Mouse (Mus musculus): ENCODE measurements around the gene 1700020L24Rik. TPM values are rescaled to one million over a fixed set of nuclear protein-coding genes. Genes with fewer than 3 reads are reported as not detected.
A peak's percentile ranks its signal among the peaks of the same experiment; 100 is the strongest.

1700020L24Rik gene
- polyA plus RNA-seq, 1 experiment, result 0.75 TPM

DNA sequence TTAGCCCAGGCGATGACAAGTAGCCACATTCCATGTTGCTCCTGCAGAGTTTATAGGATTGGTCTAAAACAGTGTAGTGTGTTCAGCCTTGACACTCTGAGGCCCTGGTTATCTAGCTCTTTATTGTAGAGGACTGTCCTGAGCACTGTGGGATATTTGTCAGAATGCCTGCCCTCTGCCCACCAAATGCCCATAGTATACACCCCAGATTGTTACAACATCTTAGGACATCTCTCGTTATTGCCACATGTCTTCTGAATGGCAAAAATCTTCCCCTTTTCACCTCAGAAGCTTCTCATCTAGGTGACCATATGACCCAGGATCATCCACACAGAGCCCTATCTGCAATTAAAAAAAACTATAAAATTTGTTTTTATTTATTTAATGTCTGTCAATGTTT lies 4.9 kb upstream of the 1700020L24Rik start:
- H3K4me1 ChIP-seq (ENCODE audit: control insufficient read depth, insufficient read depth, low read length), result no peaks in the 10 kb centered on the region
- TF ChIP-seq POLR2A (IDR thresholded peaks at IDR 0.05; ENCODE audit: extremely low read depth, insufficient read depth, low read length), result no peak
- TF ChIP-seq CTCF (IDR thresholded peaks at IDR 0.05; ENCODE audit: extremely low read depth, insufficient read depth, low read length), result no peak
- H3K4me3 ChIP-seq (ENCODE audit: insufficient read depth, low read length), result no peak overlapping the region
- H3K27ac ChIP-seq (ENCODE audit: insufficient read depth, low read length), result no peak overlapping the region

DNA sequence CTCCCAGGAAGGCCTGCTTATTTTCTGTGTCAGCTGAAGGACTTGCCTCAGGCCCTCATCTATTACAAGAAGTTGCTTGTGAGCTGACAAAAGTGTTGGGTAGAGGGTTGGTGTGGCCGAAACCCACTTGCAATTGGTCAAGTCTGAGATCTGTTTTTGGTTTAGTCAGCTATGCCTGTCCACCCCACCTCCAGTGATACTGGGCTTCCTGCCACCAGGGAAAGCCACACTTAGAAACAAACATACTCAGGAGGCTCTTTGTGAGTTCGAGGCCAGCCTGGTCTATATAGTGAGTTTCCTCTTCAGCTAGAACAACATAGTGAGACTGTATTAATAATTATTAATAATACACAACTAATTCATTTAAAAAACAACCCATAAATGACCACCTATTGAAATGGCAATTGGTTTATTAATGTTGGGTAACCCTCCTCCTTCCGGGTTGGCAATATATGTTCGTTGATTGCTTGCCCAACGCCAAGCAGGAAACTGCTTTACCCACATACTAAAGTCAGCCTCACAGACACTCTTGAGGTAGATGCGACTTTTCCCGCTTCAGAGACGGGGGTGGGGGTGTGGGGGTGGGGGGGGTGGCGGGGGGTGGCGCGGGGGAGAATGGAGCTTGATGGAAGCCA lies 2.1 kb downstream of the 1700020L24Rik start:
- Histone ChIP-seq H3K27ac (ENCODE audit: insufficient read depth, low read length) (no peak overlapping the region), H3K4me1 (ENCODE audit: control insufficient read depth, insufficient read depth, low read length) (no peaks in the 10 kb centered on the region), H3K4me3 (ENCODE audit: insufficient read depth, low read length) (no peak overlapping the region; the same call in 1 of the 2 replicates)
- TF ChIP-seq POLR2A (IDR thresholded peaks at IDR 0.05; ENCODE audit: extremely low read depth, insufficient read depth, low read length) (no peak), CTCF (IDR thresholded peaks at IDR 0.05; ENCODE audit: extremely low read depth, insufficient read depth, low read length) (no peak)

DNA sequence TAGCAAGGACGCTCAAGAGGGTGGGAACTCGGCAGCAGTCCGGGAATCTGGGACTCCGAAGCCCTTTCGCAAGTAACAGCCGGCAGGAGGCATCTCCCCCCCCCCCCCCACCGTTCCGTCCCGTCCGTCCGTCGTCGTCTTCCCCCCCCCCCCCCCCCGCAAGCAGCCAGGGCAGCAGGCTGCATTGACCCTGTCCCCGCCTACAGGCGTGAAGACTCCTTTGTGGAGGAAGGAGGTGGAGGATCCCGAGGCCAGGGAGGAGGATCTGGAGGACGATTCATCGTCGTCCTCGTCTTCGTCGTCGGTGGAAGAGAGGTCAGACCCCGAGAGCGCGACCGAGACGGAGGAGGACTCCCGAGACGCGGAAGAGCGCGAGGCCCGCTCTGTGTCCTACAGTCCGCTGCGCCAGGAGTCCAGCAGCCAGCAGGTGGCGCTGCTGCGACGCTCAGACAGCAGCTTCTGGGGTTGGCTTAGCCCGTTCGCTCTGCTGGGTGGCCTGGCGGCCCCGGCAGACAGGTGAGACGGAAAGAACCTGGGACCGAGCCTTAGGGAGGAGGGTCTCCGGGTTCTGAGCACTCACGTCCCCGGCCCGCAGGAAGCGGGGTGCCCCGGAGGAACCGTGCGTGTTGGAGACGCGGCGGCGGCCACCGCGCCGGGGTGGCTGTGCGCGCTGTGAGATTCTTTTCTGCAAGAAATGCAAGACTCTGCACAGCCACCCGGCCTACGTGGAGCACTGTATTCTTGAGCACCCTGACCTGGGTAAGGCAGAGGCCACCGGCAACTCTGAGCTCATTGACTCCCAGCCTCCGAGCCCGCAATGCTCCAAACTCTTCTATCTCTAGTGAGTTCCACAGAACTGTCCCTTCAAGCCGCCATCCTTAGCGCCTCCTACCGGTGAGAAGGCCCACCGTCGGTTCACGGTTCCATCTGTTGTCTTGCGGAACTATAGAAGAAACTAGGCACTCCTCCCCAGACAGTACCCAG lies 2.9 kb downstream of the 1700020L24Rik start:
- TF ChIP-seq CTCF (IDR thresholded peaks at IDR 0.05; ENCODE audit: extremely low read depth, insufficient read depth, low read length) (peak; percentile 78), POLR2A (IDR thresholded peaks at IDR 0.05; ENCODE audit: extremely low read depth, insufficient read depth, low read length) (no peak)
- Histone ChIP-seq H3K4me1 (ENCODE audit: control insufficient read depth, insufficient read depth, low read length) (no peaks in the 10 kb centered on the region), H3K27ac (ENCODE audit: insufficient read depth, low read length) (peak overlapping the region; percentile 11; the same call in 1 of the 2 replicates), H3K4me3 (ENCODE audit: insufficient read depth, low read length) (peak overlapping the region; percentile 54)

DNA sequence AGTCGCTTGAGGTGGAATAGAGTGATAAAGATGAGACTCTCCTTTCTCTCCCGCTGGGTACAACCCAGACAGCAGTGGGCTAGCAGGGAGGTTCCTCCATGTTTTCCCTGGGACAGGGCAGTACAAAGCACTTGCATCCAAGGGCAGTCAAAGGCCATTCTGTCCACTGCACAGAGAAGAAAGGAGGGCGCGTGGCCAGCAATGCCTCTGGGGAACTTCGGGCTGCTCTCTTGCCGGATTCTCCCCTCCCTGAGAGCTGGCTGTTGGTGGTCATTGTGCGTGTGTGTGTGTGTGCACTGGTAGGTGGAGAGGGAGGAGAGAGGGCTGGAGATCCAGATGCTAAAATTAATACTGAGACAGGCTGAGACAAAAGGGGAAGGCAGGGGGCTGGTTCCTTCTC lies 3.8 kb downstream of the 1700020L24Rik start:
- peak overlapping the region; percentile 33; the same call in 1 of the 2 replicates for H3K27ac ChIP-seq (ENCODE audit: insufficient read depth, low read length)
- H3K4me1 ChIP-seq (ENCODE audit: control insufficient read depth, insufficient read depth, low read length), result no peaks in the 10 kb centered on the region
- TF ChIP-seq CTCF (IDR thresholded peaks at IDR 0.05; ENCODE audit: extremely low read depth, insufficient read depth, low read length), result no peak
- TF ChIP-seq POLR2A (IDR thresholded peaks at IDR 0.05; ENCODE audit: extremely low read depth, insufficient read depth, low read length), result no peak
- H3K4me3 ChIP-seq (ENCODE audit: insufficient read depth, low read length), result peak overlapping the region; percentile 54

DNA sequence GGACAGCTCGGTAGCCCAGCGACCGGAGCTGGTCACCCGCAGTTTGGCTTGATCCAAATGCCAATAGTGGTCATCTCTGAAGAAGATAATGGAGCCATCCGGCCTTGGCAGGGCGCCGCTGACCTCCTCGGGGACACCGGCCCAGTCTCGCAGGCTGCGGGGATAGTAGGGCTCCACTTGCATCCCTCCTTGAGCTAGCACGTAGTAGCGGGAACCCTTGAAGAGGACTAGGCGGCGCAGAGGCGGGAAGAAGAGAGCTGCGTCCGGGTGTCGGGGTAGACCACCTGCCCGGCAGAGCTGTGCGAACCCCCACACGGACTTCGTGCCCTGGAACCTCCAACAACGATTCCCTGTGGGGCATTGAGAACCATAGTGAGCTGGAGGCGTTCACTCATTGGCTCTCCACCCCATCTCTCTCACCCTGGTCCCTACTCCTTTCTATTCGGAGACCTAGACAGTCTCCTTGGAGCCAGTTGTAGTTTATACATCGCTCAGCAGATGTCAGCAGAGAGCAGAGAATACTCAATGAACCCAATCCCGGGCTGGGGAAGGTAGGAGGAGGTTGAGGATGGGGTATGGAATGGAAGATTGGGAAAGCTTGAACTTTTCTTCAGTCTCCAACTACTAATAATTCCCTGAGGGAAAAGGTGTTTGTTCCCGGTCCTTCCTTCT lies 5.3 kb downstream of the 1700020L24Rik start:
- TF ChIP-seq CTCF (IDR thresholded peaks at IDR 0.05; ENCODE audit: extremely low read depth, insufficient read depth, low read length) (peak; percentile 80), POLR2A (IDR thresholded peaks at IDR 0.05; ENCODE audit: extremely low read depth, insufficient read depth, low read length) (no peak)
- Histone ChIP-seq H3K4me3 (ENCODE audit: insufficient read depth, low read length) (no peak overlapping the region), H3K4me1 (ENCODE audit: control insufficient read depth, insufficient read depth, low read length) (no peaks in the 10 kb centered on the region)

DNA sequence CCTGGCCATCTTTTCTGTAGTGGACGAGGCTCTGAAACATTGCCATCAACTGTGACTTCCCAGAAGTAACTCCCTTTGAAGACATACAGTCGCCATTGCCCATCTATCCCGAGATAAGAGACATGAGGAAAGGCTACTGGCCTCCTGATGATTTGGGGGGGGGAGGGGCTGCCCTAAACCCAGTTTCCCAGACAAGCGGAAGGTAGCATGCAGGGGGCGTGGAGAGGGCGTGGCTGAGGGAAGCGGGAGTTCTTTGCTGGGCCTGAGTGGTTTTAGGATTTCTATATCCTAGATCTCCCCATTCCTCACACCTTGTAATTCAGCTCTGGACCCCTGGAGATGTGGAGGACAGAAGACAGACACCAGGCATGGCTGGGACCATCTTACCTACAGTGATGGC lies 6.3 kb downstream of the 1700020L24Rik start:
- TF ChIP-seq POLR2A (IDR thresholded peaks at IDR 0.05; ENCODE audit: extremely low read depth, insufficient read depth, low read length), result no peak
- TF ChIP-seq CTCF (IDR thresholded peaks at IDR 0.05; ENCODE audit: extremely low read depth, insufficient read depth, low read length), result no peak
- H3K4me3 ChIP-seq (ENCODE audit: insufficient read depth, low read length), result no peak overlapping the region
- no peak overlapping the region for H3K27ac ChIP-seq (ENCODE audit: insufficient read depth, low read length)
- no peaks in the 10 kb centered on the region for H3K4me1 ChIP-seq (ENCODE audit: control insufficient read depth, insufficient read depth, low read length)

More for the DNA sequence above, 5.3 kb downstream of the 1700020L24Rik start:
- H3K27ac ChIP-seq (ENCODE audit: insufficient read depth, low read length), result no peak overlapping the region

DNA sequence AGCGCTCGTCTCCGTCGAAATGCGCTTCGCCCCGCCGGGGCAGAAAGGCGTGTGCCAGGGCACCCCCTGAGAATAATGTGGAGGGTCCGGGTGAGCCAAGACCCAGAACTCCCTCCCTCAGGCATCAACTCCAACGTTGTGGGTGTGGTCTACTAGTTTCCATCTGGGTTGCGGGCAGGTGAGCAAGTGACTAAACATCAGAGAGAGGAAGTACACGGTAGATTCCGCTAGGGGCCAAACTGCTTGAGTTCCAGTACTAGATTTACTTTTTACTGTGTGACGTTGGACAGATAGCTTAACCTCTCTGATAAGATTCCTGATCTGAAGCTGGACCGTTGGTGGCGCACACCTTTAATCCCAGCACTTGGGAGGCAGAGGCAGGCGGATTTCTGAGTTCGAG lies 7.5 kb downstream of the 1700020L24Rik start:
- H3K4me3 ChIP-seq (ENCODE audit: insufficient read depth, low read length), result no peak overlapping the region
- no peak for TF ChIP-seq CTCF (IDR thresholded peaks at IDR 0.05; ENCODE audit: extremely low read depth, insufficient read depth, low read length)
- TF ChIP-seq POLR2A (IDR thresholded peaks at IDR 0.05; ENCODE audit: extremely low read depth, insufficient read depth, low read length), result no peak
- no peak overlapping the region for H3K27ac ChIP-seq (ENCODE audit: insufficient read depth, low read length)
- no peaks in the 10 kb centered on the region for H3K4me1 ChIP-seq (ENCODE audit: control insufficient read depth, insufficient read depth, low read length)

DNA sequence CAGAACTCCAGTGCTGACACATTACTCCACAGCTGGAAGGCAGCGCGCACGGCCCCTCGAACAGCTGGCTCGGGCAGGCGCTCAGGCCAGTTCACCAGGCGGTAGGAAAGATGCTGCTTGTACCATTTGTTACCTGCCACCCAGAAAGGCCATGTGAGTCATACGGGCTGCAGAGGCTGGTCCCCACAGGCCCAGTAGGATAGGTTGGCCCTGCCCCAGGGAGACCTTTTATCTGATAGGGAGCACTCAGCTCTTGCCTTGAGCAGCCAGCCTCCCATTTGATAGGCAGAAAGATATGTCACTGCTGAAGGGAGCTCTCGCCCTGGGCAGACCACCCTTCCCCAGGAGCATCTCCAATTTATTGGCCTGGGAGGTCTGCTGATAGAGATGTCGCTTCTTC lies 10.1 kb downstream of the 1700020L24Rik start:
- TF ChIP-seq CTCF (IDR thresholded peaks at IDR 0.05; ENCODE audit: extremely low read depth, insufficient read depth, low read length) (no peak), POLR2A (IDR thresholded peaks at IDR 0.05; ENCODE audit: extremely low read depth, insufficient read depth, low read length) (no peak)
- H3K4me3 ChIP-seq (ENCODE audit: insufficient read depth, low read length), result no peak overlapping the region
- no peaks in the 10 kb centered on the region for H3K4me1 ChIP-seq (ENCODE audit: control insufficient read depth, insufficient read depth, low read length)
- no peak overlapping the region for H3K27ac ChIP-seq (ENCODE audit: insufficient read depth, low read length)
